Mouse (Mus musculus): ENCODE data around the gene Unc5a. TPM values are rescaled to one million over a fixed set of nuclear protein-coding genes. Genes with fewer than 3 reads are reported as not detected.

The Unc5a gene
- total and polyA plus RNA-seq, 3 experiments: 0.17 TPM; not detected in 2

- Histone ChIP-seq H3K27ac (ENCODE audit: insufficient read depth, low read depth) (no peak overlapping the region), H3K9ac (ENCODE audit: insufficient read depth, low read depth) (no peak overlapping the region), H3K4me2 (ENCODE audit: insufficient read depth, low read depth, poor library complexity, severe bottlenecking) (no peak overlapping the region), H3K4me1 (ENCODE audit: control insufficient read depth in 1 of 2, insufficient read depth in 2 of 2) (no peaks in the 10 kb centered on the region), H3K36me3 (replicated peaks in 1 of 2; ENCODE audit: control insufficient read depth in 1 of 2, insufficient read depth in 1 of 2, low read length in 1 of 2) (no peaks in the 10 kb centered on the region), H3K9me3 (replicated peaks; ENCODE audit: low read length) (peaks cover 8% of the 10 kb centered on the region), H3K27me3 (replicated peaks) (peaks cover 71% of the 10 kb centered on the region), H3K79me2 (replicated peaks; ENCODE audit: control insufficient read depth, extremely low read depth, insufficient read depth, poor library complexity, severe bottlenecking) (no peaks in the 10 kb centered on the region), H3K4me3 (replicated peaks in 1 of 3; ENCODE audit: low read depth in 2 of 3, low read length in 2 of 3, poor library complexity in 1 of 3) (no peak overlapping the region)
- TF ChIP-seq ELF1 (IDR thresholded peaks at IDR 0.05; ENCODE audit: low read depth, low read length) (no peak), ZMIZ1 (IDR thresholded peaks at IDR 0.05; ENCODE audit: low read depth, low read length) (no peak), CTCF (conservative IDR thresholded peaks at IDR 0.05 in 1 of 2, IDR thresholded peaks at IDR 0.05 in 1 of 2; ENCODE audit: low read depth in 2 of 2, low read length in 2 of 2) (no peak), RAD21 (IDR thresholded peaks at IDR 0.05; ENCODE audit: low read depth, low read length) (no peak), MAX (IDR thresholded peaks at IDR 0.05; ENCODE audit: low read length) (no peak), SIN3A (IDR thresholded peaks at IDR 0.05; ENCODE audit: low read length) (no peak), MXI1 (IDR thresholded peaks at IDR 0.05; ENCODE audit: low read depth, low read length) (no peak), NELFE (IDR thresholded peaks at IDR 0.05; ENCODE audit: low read depth, low read length) (no peak), ZC3H11A (IDR thresholded peaks at IDR 0.05; ENCODE audit: low read depth, low read length) (no peak), MYC (IDR thresholded peaks at IDR 0.05; ENCODE audit: low read depth, low read length) (no peak), CHD1 (IDR thresholded peaks at IDR 0.05; ENCODE audit: low read depth, low read length) (no peak), POLR2AphosphoS2 (IDR thresholded peaks at IDR 0.05; ENCODE audit: low read depth, low read length) (no peak), MAFK (IDR thresholded peaks at IDR 0.05; ENCODE audit: insufficient replicate concordance, low read length) (no peak), POLR2A (IDR thresholded peaks at IDR 0.05; ENCODE audit: low read depth, low read length) (no peak), NRF1 (IDR thresholded peaks at IDR 0.05; ENCODE audit: low read depth, low read length) (no peak), ZNF384 (IDR thresholded peaks at IDR 0.05; ENCODE audit: low read depth, low read length) (no peak), SMC3 (IDR thresholded peaks at IDR 0.05; ENCODE audit: low read depth, low read length) (no peak), TCF12 (IDR thresholded peaks at IDR 0.05; ENCODE audit: low read depth, low read length) (no peak), E2F4 (IDR thresholded peaks at IDR 0.05; ENCODE audit: insufficient replicate concordance, low read depth, low read length) (no peak), BHLHE40 (IDR thresholded peaks at IDR 0.05; ENCODE audit: low read depth, low read length) (no peak)
- dilution Hi-C loops (cut with MboI; ENCODE audit: extremely low pct_ligation_motif_present, extremely low pct_unique_long_range_greater_than_20kb, low sequenced_read_pairs) (no loop called here), in situ Hi-C loops (cut with MboI; ENCODE audit: low pct_ligation_motif_present, low pct_unique_long_range_greater_than_20kb, low sequenced_read_pairs) (no loop called here)
- DNase-seq (ENCODE audit: extremely low read depth): no peak
Observed at GRCm38 (mm10) chr13:54923705-54924104, 25.5 kb upstream of the Unc5a start.

GRCm38 (mm10) chr13:54925466-54925865 is 23.7 kb upstream of the Unc5a start:
- in situ Hi-C loops (cut with MboI; ENCODE audit: low pct_ligation_motif_present, low pct_unique_long_range_greater_than_20kb, low sequenced_read_pairs): no loop called here

More at GRCm38 (mm10) chr13:54925466-54925865, 23.7 kb upstream of the Unc5a start:
- Histone ChIP-seq H3K79me2 (replicated peaks; ENCODE audit: control insufficient read depth, extremely low read depth, insufficient read depth, poor library complexity, severe bottlenecking) (no peaks in the 10 kb centered on the region), H3K4me2 (ENCODE audit: insufficient read depth, low read depth, poor library complexity, severe bottlenecking) (no peak overlapping the region), H3K27me3 (replicated peaks) (peaks cover 68% of the 10 kb centered on the region), H3K36me3 (replicated peaks in 1 of 2; ENCODE audit: control insufficient read depth in 1 of 2, insufficient read depth in 1 of 2, low read length in 1 of 2) (no peaks in the 10 kb centered on the region), H3K9me3 (replicated peaks; ENCODE audit: low read length) (peaks cover 8% of the 10 kb centered on the region), H3K9ac (ENCODE audit: insufficient read depth, low read depth) (no peak overlapping the region), H3K27ac (ENCODE audit: insufficient read depth, low read depth) (no peak overlapping the region), H3K4me1 (ENCODE audit: control insufficient read depth in 1 of 2, insufficient read depth in 2 of 2) (no peaks in the 10 kb centered on the region), H3K4me3 (replicated peaks in 1 of 3; ENCODE audit: low read depth in 2 of 3, low read length in 2 of 3, poor library complexity in 1 of 3) (no peak overlapping the region)
- dilution Hi-C loops (cut with MboI; ENCODE audit: extremely low pct_ligation_motif_present, extremely low pct_unique_long_range_greater_than_20kb, low sequenced_read_pairs): no loop called here
- DNase-seq (ENCODE audit: extremely low read depth): no peak
- TF ChIP-seq NRF1 (IDR thresholded peaks at IDR 0.05; ENCODE audit: low read depth, low read length) (no peak), MYC (IDR thresholded peaks at IDR 0.05; ENCODE audit: low read depth, low read length) (no peak), JUND (conservative IDR thresholded peaks at IDR 0.05; ENCODE audit: low read depth, low read length) (no peak), MAFK (IDR thresholded peaks at IDR 0.05; ENCODE audit: insufficient replicate concordance, low read length) (no peak), CHD1 (IDR thresholded peaks at IDR 0.05; ENCODE audit: low read depth, low read length) (no peak), SMC3 (IDR thresholded peaks at IDR 0.05; ENCODE audit: low read depth, low read length) (no peak)

Measured in CH12.LX (cell line).